Mouse (Mus musculus) neutrophil, adult 83 days (primary cell): ENCODE results near the gene Fstl1. TPM values are rescaled to one million over a fixed set of nuclear protein-coding genes. Genes with fewer than 3 reads are reported as not detected.

Source experiments
- total RNA-seq, 2 experiments: library from RNA; stranded (reverse); gene quantifications; one replicate each; pipeline ENCODE4 v1.2.4; 2023

Fstl1 gene
- total RNA-seq, result 1 to 10 TPM; 1.0 to 1.1 TPM

GRCm38 (mm10) chr16:37776860-37777651, at the start of gene Fstl1:
Fstl1 (plus strand) TSS chr16:37776873.

GRCm38 (mm10) chr16:37861029-37861428, 84.4 kb downstream of the Fstl1 start, which contains the start of gene Gm36028:
Gm36028 (minus strand) TSS chr16:37861146.

GRCm38 (mm10) chr16:37867791-37868505, 91.3 kb downstream of the Fstl1 start, which contains the start of gene Lrrc58:
Lrrc58 (plus strand) TSS chr16:37868389.

Other genes starting within 250 kb of the Fstl1 start
- 1 to 10 TPM; 7.5 to 8.3 TPM for gene Gtf2e1, start 237.1 kb upstream of the Fstl1 start, total RNA-seq
- 1 to 10 TPM; 3.9 to 5.7 TPM for gene Rabl3, start 237.0 kb upstream of the Fstl1 start, total RNA-seq
- not detected for gene Hgd, start 196.7 kb upstream of the Fstl1 start, total RNA-seq
- 10 to 100 TPM; 17.3 to 22.9 TPM for gene Ndufb4, start 122.4 kb upstream of the Fstl1 start, total RNA-seq
- gene Gm36028, start 84.3 kb downstream of the Fstl1 start, total RNA-seq, result not detected
- 10 to 100 TPM; 23.8 to 24.3 TPM for gene Lrrc58, start 91.5 kb downstream of the Fstl1 start, total RNA-seq
- not detected for gene Gpr156, start 139.6 kb downstream of the Fstl1 start, total RNA-seq